Mouse (Mus musculus): Measurements from ENCODE around the gene Krt19. TPM values are rescaled to one million over a fixed set of nuclear protein-coding genes. Genes with fewer than 3 reads are reported as not detected.

The Krt19 gene
- polyA plus RNA-seq, 1 experiment from 2014 or later: 48.4 TPM

- Histone ChIP-seq H3K4me2 (no peak overlapping the region), H3K27me3 (ENCODE audit: control insufficient read depth, insufficient read depth, low read length) (no peaks in the 10 kb centered on the region), H3K4me3 (ENCODE audit: low read depth, low read length) (no peak overlapping the region), H3K27ac (ENCODE audit: low read depth, low read length) (no peak overlapping the region), H3K9ac (ENCODE audit: low read depth, low read length) (no peak overlapping the region), H3K4me1 (ENCODE audit: control insufficient read depth, insufficient read depth, low read length) (peaks cover 5% of the 10 kb centered on the region; the same call in 1 of the 2 replicates), H3K36me3 (ENCODE audit: control insufficient read depth, insufficient read depth, low read length) (no peaks in the 10 kb centered on the region), H3K9me3 (replicated peaks; ENCODE audit: control insufficient read depth, low read length) (no peaks in the 10 kb centered on the region)
- 70% methylated on average over 7 of the region's 7 CpGs for WGBS (ENCODE audit: insufficient replicate concordance)
- ATAC-seq (replicated peaks; ENCODE audit: insufficient number of reproducible peaks, low FRiP score, low TSS enrichment): no peak
Measured at GRCm38 (mm10) chr11:100124901-100125300, 23.6 kb downstream of the Krt19 start.

GRCm38 (mm10) chr11:100121466-100121865 lies 27.0 kb downstream of the Krt19 start, which contains the start of gene Krt13:
Gene Krt13 (minus strand): TSS chr11:100121566.
- Histone ChIP-seq H3K9me3 (replicated peaks; ENCODE audit: control insufficient read depth, low read length) (no peaks in the 10 kb centered on the region), H3K4me1 (ENCODE audit: control insufficient read depth, insufficient read depth, low read length) (peaks cover 5% of the 10 kb centered on the region; the same call in 1 of the 2 replicates), H3K27me3 (ENCODE audit: control insufficient read depth, insufficient read depth, low read length) (0 out of 2 replicates have a peak, but pooled peaks cover 2% of the 10 kb centered on the region), H3K4me3 (ENCODE audit: low read depth, low read length) (no peak within 1 kb of the TSS), H3K36me3 (ENCODE audit: control insufficient read depth, insufficient read depth, low read length) (no peaks in the 10 kb centered on the region), H3K4me2 (no peak within 1 kb of the TSS), H3K27ac (ENCODE audit: low read depth, low read length) (no peak within 1 kb of the TSS), H3K9ac (ENCODE audit: low read depth, low read length) (no peak within 1 kb of the TSS)
- no peak for ATAC-seq (replicated peaks; ENCODE audit: insufficient number of reproducible peaks, low FRiP score, low TSS enrichment)
- 71% methylated on average over 3 of the region's 3 CpGs for WGBS (ENCODE audit: insufficient replicate concordance)

GRCm38 (mm10) chr11:100120331-100120730 lies 28.1 kb downstream of the Krt19 start:
- Histone ChIP-seq H3K9ac (ENCODE audit: low read depth, low read length) (no peak overlapping the region), H3K9me3 (replicated peaks; ENCODE audit: control insufficient read depth, low read length) (no peaks in the 10 kb centered on the region), H3K27me3 (ENCODE audit: control insufficient read depth, insufficient read depth, low read length) (0 out of 2 replicates have a peak, but pooled peaks cover 3% of the 10 kb centered on the region), H3K27ac (ENCODE audit: low read depth, low read length) (no peak overlapping the region), H3K4me3 (ENCODE audit: low read depth, low read length) (no peak overlapping the region), H3K4me2 (no peak overlapping the region), H3K36me3 (ENCODE audit: control insufficient read depth, insufficient read depth, low read length) (no peaks in the 10 kb centered on the region), H3K4me1 (ENCODE audit: control insufficient read depth, insufficient read depth, low read length) (0 out of 2 replicates have a peak, but pooled peaks cover 3% of the 10 kb centered on the region)
- no peak for ATAC-seq (replicated peaks; ENCODE audit: insufficient number of reproducible peaks, low FRiP score, low TSS enrichment)
- 52% methylated on average over 5 of the region's 5 CpGs for WGBS (ENCODE audit: insufficient replicate concordance)

GRCm38 (mm10) chr11:100113742-100114029 lies 34.8 kb downstream of the Krt19 start:
- no peak overlapping the region for H3K4me3 ChIP-seq (ENCODE audit: low read depth, low read length)
- 63% methylated on average over 2 of the region's 2 CpGs for WGBS (ENCODE audit: insufficient replicate concordance)
- no peak overlapping the region for H3K4me2 ChIP-seq

GRCm38 (mm10) chr11:100112935-100113741 lies 35.3 kb downstream of the Krt19 start:
- no peaks in the 10 kb centered on the region for H3K9me3 ChIP-seq (replicated peaks; ENCODE audit: control insufficient read depth, low read length)
- 72% methylated on average over 11 of the region's 11 CpGs for WGBS (ENCODE audit: insufficient replicate concordance)
- no peak overlapping the region for H3K4me3 ChIP-seq (ENCODE audit: low read depth, low read length)
- H3K27ac ChIP-seq (ENCODE audit: low read depth, low read length): no peak overlapping the region
- H3K9ac ChIP-seq (ENCODE audit: low read depth, low read length): no peak overlapping the region
- ATAC-seq (replicated peaks; ENCODE audit: insufficient number of reproducible peaks, low FRiP score, low TSS enrichment): no peak
- no peaks in the 10 kb centered on the region for H3K36me3 ChIP-seq (ENCODE audit: control insufficient read depth, insufficient read depth, low read length)
- H3K4me2 ChIP-seq: no peak overlapping the region
- H3K4me1 ChIP-seq (ENCODE audit: control insufficient read depth, insufficient read depth, low read length): no peaks in the 10 kb centered on the region
- H3K27me3 ChIP-seq (ENCODE audit: control insufficient read depth, insufficient read depth, low read length): 0 out of 2 replicates have a peak, but pooled peaks cover 3% of the 10 kb centered on the region

More at GRCm38 (mm10) chr11:100113742-100114029, 34.8 kb downstream of the Krt19 start:
- no peaks in the 10 kb centered on the region for H3K36me3 ChIP-seq (ENCODE audit: control insufficient read depth, insufficient read depth, low read length)
- no peaks in the 10 kb centered on the region for H3K9me3 ChIP-seq (replicated peaks; ENCODE audit: control insufficient read depth, low read length)
- 0 out of 2 replicates have a peak, but pooled peaks cover 3% of the 10 kb centered on the region for H3K27me3 ChIP-seq (ENCODE audit: control insufficient read depth, insufficient read depth, low read length)
- H3K9ac ChIP-seq (ENCODE audit: low read depth, low read length): no peak overlapping the region
- no peak for ATAC-seq (replicated peaks; ENCODE audit: insufficient number of reproducible peaks, low FRiP score, low TSS enrichment)
- no peaks in the 10 kb centered on the region for H3K4me1 ChIP-seq (ENCODE audit: control insufficient read depth, insufficient read depth, low read length)
- H3K27ac ChIP-seq (ENCODE audit: low read depth, low read length): no peak overlapping the region

- H3K4me2 ChIP-seq: no peak within 1 kb of the TSS
- 87% methylated on average over 6 of the region's 6 CpGs for WGBS (ENCODE audit: insufficient replicate concordance)
- H3K4me3 ChIP-seq (ENCODE audit: low read depth, low read length): no peak within 1 kb of the TSS
- H3K27me3 ChIP-seq (ENCODE audit: control insufficient read depth, insufficient read depth, low read length): no peaks in the 10 kb centered on the region
- ATAC-seq (replicated peaks; ENCODE audit: insufficient number of reproducible peaks, low FRiP score, low TSS enrichment): no peak
- H3K9ac ChIP-seq (ENCODE audit: low read depth, low read length): no peak within 1 kb of the TSS
- no peak within 1 kb of the TSS for H3K27ac ChIP-seq (ENCODE audit: low read depth, low read length)
- no peaks in the 10 kb centered on the region for H3K4me1 ChIP-seq (ENCODE audit: control insufficient read depth, insufficient read depth, low read length)
- H3K36me3 ChIP-seq (ENCODE audit: control insufficient read depth, insufficient read depth, low read length): no peaks in the 10 kb centered on the region
- no peaks in the 10 kb centered on the region for H3K9me3 ChIP-seq (replicated peaks; ENCODE audit: control insufficient read depth, low read length)
Measured at GRCm38 (mm10) chr11:100105576-100106122, 42.8 kb downstream of the Krt19 start, which contains the start of gene Krt36. Gene Krt36 (minus strand): TSS chr11:100105626.

GRCm38 (mm10) chr11:100102693-100103429 lies 45.6 kb downstream of the Krt19 start:
- ATAC-seq (replicated peaks; ENCODE audit: insufficient number of reproducible peaks, low FRiP score, low TSS enrichment): no peak
- Histone ChIP-seq H3K4me3 (ENCODE audit: low read depth, low read length) (no peak overlapping the region), H3K4me2 (no peak overlapping the region), H3K27ac (ENCODE audit: low read depth, low read length) (no peak overlapping the region), H3K36me3 (ENCODE audit: control insufficient read depth, insufficient read depth, low read length) (no peaks in the 10 kb centered on the region), H3K27me3 (ENCODE audit: control insufficient read depth, insufficient read depth, low read length) (no peaks in the 10 kb centered on the region), H3K9ac (ENCODE audit: low read depth, low read length) (no peak overlapping the region), H3K4me1 (ENCODE audit: control insufficient read depth, insufficient read depth, low read length) (no peaks in the 10 kb centered on the region), H3K9me3 (replicated peaks; ENCODE audit: control insufficient read depth, low read length) (no peaks in the 10 kb centered on the region)
- WGBS (ENCODE audit: insufficient replicate concordance): 47% methylated on average over 15 of the region's 15 CpGs

GRCm38 (mm10) chr11:100100391-100100790 lies 48.1 kb downstream of the Krt19 start:
- no peak for ATAC-seq (replicated peaks; ENCODE audit: insufficient number of reproducible peaks, low FRiP score, low TSS enrichment)

More at GRCm38 (mm10) chr11:100100391-100100790, 48.1 kb downstream of the Krt19 start:
- Histone ChIP-seq H3K27me3 (ENCODE audit: control insufficient read depth, insufficient read depth, low read length) (no peaks in the 10 kb centered on the region), H3K27ac (ENCODE audit: low read depth, low read length) (no peak overlapping the region), H3K4me1 (ENCODE audit: control insufficient read depth, insufficient read depth, low read length) (no peaks in the 10 kb centered on the region), H3K9me3 (replicated peaks; ENCODE audit: control insufficient read depth, low read length) (no peaks in the 10 kb centered on the region), H3K4me3 (ENCODE audit: low read depth, low read length) (no peak overlapping the region), H3K9ac (ENCODE audit: low read depth, low read length) (no peak overlapping the region), H3K4me2 (no peak overlapping the region), H3K36me3 (ENCODE audit: control insufficient read depth, insufficient read depth, low read length) (no peaks in the 10 kb centered on the region)
- 74% methylated on average over 4 of the region's 4 CpGs for WGBS (ENCODE audit: insufficient replicate concordance)
